Comparison of ENCODE assay signal across 8 mouse cellular contexts in genomic region chr3:97609201-97609844, GRCm38 (mm10). TPM values are rescaled to one million over a fixed set of nuclear protein-coding genes. Genes with fewer than 3 reads are reported as not detected.
DNase-seq lines count a peak whose midpoint lies in the region; ATAC-seq and TF ChIP-seq lines count a peak whose summit lies in the region.

No protein-coding gene starts in this region.

- H3K9ac ChIP-seq in limb, embryonic 12.5 days (replicated peaks): peak overlapping the region; percentile 80
- peak overlapping the region; percentile 80; the same call in 1 of the 2 replicates for H3K9ac ChIP-seq in midbrain, embryonic 14.5 days (replicated peaks; ENCODE audit: low read length)

- peak overlapping the region; percentile 93 for H3K27ac ChIP-seq in limb, embryonic 12.5 days
- H3K27ac ChIP-seq in midbrain, embryonic 14.5 days (replicated peaks; ENCODE audit: low read depth, low read length): no peak overlapping the region

- H3K79me3 ChIP-seq in C2C12 (ENCODE audit: low read depth): peaks cover 2% of the 10 kb centered on the region

- H3ac ChIP-seq in C2C12 (ENCODE audit: control insufficient read depth, insufficient read length, low read depth): peak overlapping the region; percentile 96

- TF ChIP-seq CTCF in C2C12 (IDR thresholded peaks at IDR 0.05; ENCODE audit: control insufficient read depth, insufficient read depth, insufficient read length): peak; percentile 47

- H3K27me3 ChIP-seq in C2C12 (ENCODE audit: control insufficient read depth, insufficient read depth, insufficient read length): no peaks in the 10 kb centered on the region
- no peaks in the 10 kb centered on the region; the same call in 1 of the 2 replicates for H3K27me3 ChIP-seq in limb, embryonic 12.5 days
- H3K27me3 ChIP-seq in midbrain, embryonic 14.5 days (ENCODE audit: control insufficient read depth, insufficient read depth, low read length): no peaks in the 10 kb centered on the region

- ATAC-seq in limb, embryonic 12.5 days (ENCODE audit: insufficient number of reproducible peaks, insufficient read depth, low FRiP score, low TSS enrichment, low read depth): no peak; the same call in 1 of the 2 replicates
- ATAC-seq in midbrain, embryonic 14.5 days (ENCODE audit: low FRiP score, low TSS enrichment): no peak

- 3% methylated on average over 20 of the region's 20 CpGs for WGBS in limb, embryonic 12.5 days
- WGBS in midbrain, embryonic 14.5 days: 4% methylated on average over 20 of the region's 20 CpGs

- peak overlapping the region; percentile 49 for H3K4me3 ChIP-seq in C2C12 (ENCODE audit: insufficient read depth, poor library complexity, severe bottlenecking)
- peak overlapping the region; percentile 75 for H3K4me3 ChIP-seq in limb, embryonic 12.5 days (replicated peaks)
- H3K4me3 ChIP-seq in midbrain, embryonic 14.5 days (replicated peaks; ENCODE audit: low read depth, low read length): peak overlapping the region; percentile 79

- H3K4me2 ChIP-seq in limb, embryonic 12.5 days: peak overlapping the region; percentile 76
- peak overlapping the region; percentile 55 for H3K4me2 ChIP-seq in midbrain, embryonic 14.5 days (ENCODE audit: low read length)

- no peaks in the 10 kb centered on the region for H3K4me1 ChIP-seq in limb, embryonic 12.5 days (replicated peaks)
- H3K4me1 ChIP-seq in midbrain, embryonic 14.5 days (ENCODE audit: control insufficient read depth, insufficient read depth, low read length): no peaks in the 10 kb centered on the region

- intact Hi-C loops in heart, postnatal 36 days (cut with DNase I): no loop called here

- H3K79me2 ChIP-seq in C2C12 (ENCODE audit: control insufficient read depth, insufficient read depth): peaks cover 8% of the 10 kb centered on the region

- DNase-seq in R1 (ENCODE audit: low read depth, low spot score): peak; percentile 72
- DNase-seq in embryo, embryonic 11.5 days (ENCODE audit: low read depth, low spot score): peak; percentile 19
- peak; percentile 38 for DNase-seq in heart, postnatal 36 days
- DNase-seq in midbrain, embryonic 14.5 days: peak; percentile 36
- peak; percentile 70 for DNase-seq in thymus, postnatal 0 days (ENCODE audit: low spot score)
- DNase-seq in layer of hippocampus, postnatal 25 days (ENCODE audit: extremely low spot score in 1 of 2, low spot score in 1 of 2): no peak

- H3K9me3 ChIP-seq in limb, embryonic 12.5 days: no peaks in the 10 kb centered on the region
- no peaks in the 10 kb centered on the region for H3K9me3 ChIP-seq in midbrain, embryonic 14.5 days (ENCODE audit: control insufficient read depth, low read length)

- H3K36me3 ChIP-seq in C2C12 (ENCODE audit: control insufficient read depth, insufficient read depth): no peaks in the 10 kb centered on the region
- H3K36me3 ChIP-seq in limb, embryonic 12.5 days: no peaks in the 10 kb centered on the region
- H3K36me3 ChIP-seq in midbrain, embryonic 14.5 days (ENCODE audit: control insufficient read depth, insufficient read depth, low read length): no peaks in the 10 kb centered on the region

TF ChIP-seq in C2C12, 6 proteins besides CTCF, POLR2A, EP300 and RAD21:
- TF ChIP-seq MYOD1 (IDR thresholded peaks at IDR 0.05; ENCODE audit: control insufficient read depth, insufficient read length, low read depth) (no peak), FOSL1 (IDR thresholded peaks at IDR 0.05; ENCODE audit: insufficient read depth, low read length, poor library complexity, severe bottlenecking) (no peak), CEBPB (IDR thresholded peaks at IDR 0.05; ENCODE audit: low read depth) (no peak), MAX (IDR thresholded peaks at IDR 0.05) (no peak), USF1 (IDR thresholded peaks at IDR 0.05; ENCODE audit: low read depth) (no peak), MYOG (IDR thresholded peaks at IDR 0.05; ENCODE audit: control insufficient read depth, extremely low read depth, insufficient read length) (no peak)

RNA-seq across cellular contexts. Expression of gene Chd1l, which starts 0.7 kb away (rescaled TPM):
- 6.6 TPM for polyA plus RNA-seq in C2C12 (2012; fragmentation: generic; extraction: Trizol)
- total RNA-seq in heart, postnatal 36 days (2021): 10 to 100 TPM; 10.4 to 12.3 TPM
- 21.3 and 22.0 TPM in 2 replicates for polyA plus RNA-seq in limb, embryonic 12.5 days (2016; fragmentation: Nextera tagmentation; extraction: Ambion mirVana)
- polyA plus RNA-seq in midbrain, embryonic 14.5 days (2014; fragmentation: Nextera tagmentation; extraction: Ambion mirVana): 3.1 and 6.4 TPM in 2 replicates
- 30.1 and 33.9 TPM in 2 replicates for polyA plus RNA-seq in thymus, postnatal 0 days (2015; fragmentation: Nextera tagmentation; extraction: Ambion mirVana)
- 10 to 100 TPM in 1 of 2 experiments, 1 to 10 TPM in 1; 9.6 to 10.3 TPM for total RNA-seq in layer of hippocampus, postnatal 25 days (2021)

RNA-seq across cellular contexts. Expression of gene Fmo5, which starts 19.3 kb away (rescaled TPM):
- polyA plus RNA-seq in C2C12 (2012; fragmentation: generic; extraction: Trizol): 0.12 TPM
- 10 to 100 TPM; 13.8 to 13.9 TPM for total RNA-seq in heart, postnatal 36 days (2021)
- polyA plus RNA-seq in limb, embryonic 12.5 days (2016; fragmentation: Nextera tagmentation; extraction: Ambion mirVana): 1.4 TPM in 2 replicates
- polyA plus RNA-seq in midbrain, embryonic 14.5 days (2014; fragmentation: Nextera tagmentation; extraction: Ambion mirVana): 0.53 TPM in 1 of 2 replicates, not detected in the other
- 4.1 and 4.3 TPM in 2 replicates for polyA plus RNA-seq in thymus, postnatal 0 days (2015; fragmentation: Nextera tagmentation; extraction: Ambion mirVana)
- total RNA-seq in layer of hippocampus, postnatal 25 days (2021): 1 to 10 TPM; 3.7 to 4.4 TPM

RNA-seq across cellular contexts. Expression of gene Prkab2, which starts 48.7 kb away (rescaled TPM):
- 5.6 TPM for polyA plus RNA-seq in C2C12 (2012; fragmentation: generic; extraction: Trizol)
- total RNA-seq in heart, postnatal 36 days (2021): 10 to 100 TPM; 22.4 to 29.2 TPM
- polyA plus RNA-seq in limb, embryonic 12.5 days (2016; fragmentation: Nextera tagmentation; extraction: Ambion mirVana): 6.2 and 7.1 TPM in 2 replicates
- 8.9 TPM in 2 replicates for polyA plus RNA-seq in midbrain, embryonic 14.5 days (2014; fragmentation: Nextera tagmentation; extraction: Ambion mirVana)
- polyA plus RNA-seq in thymus, postnatal 0 days (2015; fragmentation: Nextera tagmentation; extraction: Ambion mirVana): 3.4 and 3.6 TPM in 2 replicates
- 10 to 100 TPM; 31.1 to 35.3 TPM for total RNA-seq in layer of hippocampus, postnatal 25 days (2021)

Comparison
In these comparisons a context has a peak if more than half of its experiments do, and no peak if none do; other contexts are left out.
1. DNase-seq: peak in R1 (single experiment), embryo, embryonic 11.5 days (single experiment), heart, postnatal 36 days (2 of 2), midbrain, embryonic 14.5 days (single experiment) and thymus, postnatal 0 days (single experiment); none in layer of hippocampus, postnatal 25 days (0 of 2).
2. Peak in every context shown above with its lines, with median percentiles within 50 percentile points of each other: H3K4me3 ChIP-seq.